Mouse (Mus musculus) frontal cortex, adult 2 months (tissue): ENCODE data around the gene Sh3bp5. TPM values are rescaled to one million over a fixed set of nuclear protein-coding genes. Genes with fewer than 3 reads are reported as not detected.
A peak's percentile ranks its signal among the peaks of the same experiment; 100 is the strongest.

ENCODE experiments used
- DNase-seq, 2 experiments: peaks; one replicate each; pipeline ENCODE4 v3.0.0; 2022; ENCODE audit warnings: low spot score in 1 of 2; ENCODE audit errors: extremely low spot score in 1 of 2
- polyA plus RNA-seq: library from polyadenylated mRNA; depleted of rRNA; stranded (reverse); fragments of >200 nt; gene quantifications from 2 replicates; pipeline ENCODE4 v1.2.3, GENCODE M21; 2012

The Sh3bp5 gene
- polyA plus RNA-seq, 1 experiment: 44.0 TPM

DNA sequence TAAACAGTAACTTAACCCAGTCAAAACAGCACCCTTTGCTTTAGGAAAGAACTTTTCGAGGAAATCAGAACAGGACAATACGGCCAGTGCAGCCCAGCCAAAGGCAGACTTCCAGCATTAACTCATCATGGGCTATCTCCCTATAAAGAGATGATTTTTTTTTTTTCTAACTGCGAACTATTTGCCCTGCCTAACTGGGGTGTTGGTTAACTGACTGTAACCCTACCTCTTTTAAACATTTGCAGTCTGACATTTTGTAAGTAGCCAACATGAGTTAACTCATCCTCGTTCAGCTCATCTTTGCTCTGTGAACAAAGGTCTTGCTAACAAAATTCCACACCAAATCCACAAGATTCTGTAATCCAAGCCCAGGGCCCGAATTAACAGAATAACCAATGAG, 1.5 kb downstream of the Sh3bp5 start:
- no peak for DNase-seq

DNA sequence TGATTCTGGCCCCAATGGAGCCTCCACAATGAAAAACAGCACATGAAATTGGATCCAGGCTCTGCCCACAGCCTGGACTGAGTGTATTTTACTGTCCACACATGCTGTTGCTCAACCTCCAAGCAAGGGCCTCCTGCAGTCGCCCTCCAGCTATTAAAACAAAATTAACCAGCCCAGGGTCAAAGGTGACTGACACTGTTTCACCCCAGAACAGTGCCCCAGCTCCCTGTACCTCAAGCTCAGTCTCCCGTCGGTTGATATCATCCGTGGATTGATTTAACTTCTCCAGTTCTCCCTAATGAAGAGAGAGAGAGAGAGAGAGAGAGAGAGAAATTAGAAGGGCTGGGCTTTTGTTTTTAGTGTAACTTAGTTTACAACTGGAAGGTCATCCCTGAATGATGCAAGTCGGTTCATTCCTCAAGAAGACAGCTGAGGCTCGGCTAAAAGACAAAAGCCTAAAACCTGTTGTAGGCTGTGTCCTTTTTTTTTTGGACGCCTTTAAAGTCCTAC, 2.0 kb downstream of the Sh3bp5 start:
- DNase-seq: no peak

DNA sequence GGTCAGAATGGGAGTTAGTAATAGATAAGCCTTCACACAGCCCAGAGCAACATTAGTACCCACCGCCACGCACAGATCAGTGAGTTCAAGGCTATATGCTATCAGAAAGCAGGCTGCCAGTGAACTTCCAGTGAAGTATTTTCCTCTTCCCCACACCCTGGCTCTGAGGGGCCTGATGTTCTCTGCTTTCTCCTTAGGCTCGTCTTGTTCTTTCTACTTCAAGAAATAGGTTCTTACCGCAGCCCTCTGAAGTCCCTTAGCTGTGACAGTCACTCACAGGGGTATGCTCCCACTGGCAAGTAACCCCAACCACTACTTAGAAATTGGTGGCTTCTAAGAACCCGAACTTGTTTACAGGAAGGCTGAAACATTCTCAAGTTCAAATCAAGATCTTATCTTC, 2.8 kb downstream of the Sh3bp5 start:
- DNase-seq: no peak

GRCm38 (mm10) chr14:31432424-31432823, 3.5 kb downstream of the Sh3bp5 start:
- no peak for DNase-seq

GRCm38 (mm10) chr14:31431789-31432330, 4.0 kb downstream of the Sh3bp5 start:
- DNase-seq: no peak

DNA sequence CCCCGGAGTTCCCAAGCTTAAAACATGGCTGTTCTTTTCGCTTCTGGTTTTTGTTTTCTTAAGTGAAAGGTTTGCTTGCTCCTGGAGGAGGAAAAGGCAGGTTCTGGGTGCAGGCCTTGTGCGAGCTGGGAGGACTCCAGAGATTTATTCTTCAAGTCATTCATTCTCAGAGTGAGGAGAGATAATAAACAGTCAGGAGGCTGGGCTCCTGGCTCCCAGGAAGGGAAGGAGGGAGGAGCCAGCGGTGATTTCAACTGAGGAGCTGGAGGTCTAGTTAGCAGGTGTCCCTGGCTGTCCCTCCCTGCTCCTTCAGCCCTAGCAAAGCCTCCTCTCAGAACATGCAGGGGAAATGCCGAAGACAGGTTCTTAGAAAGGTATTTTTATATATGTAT, 6.9 kb downstream of the Sh3bp5 start:
- no peak for DNase-seq

- peak; percentile 75 to 86 for DNase-seq
Observed at GRCm38 (mm10) chr14:31428211-31429003, 7.5 kb downstream of the Sh3bp5 start.

- DNase-seq: peak; percentile 47 to 87
Observed at GRCm38 (mm10) chr14:31422961-31423791, 12.7 kb downstream of the Sh3bp5 start.

DNA sequence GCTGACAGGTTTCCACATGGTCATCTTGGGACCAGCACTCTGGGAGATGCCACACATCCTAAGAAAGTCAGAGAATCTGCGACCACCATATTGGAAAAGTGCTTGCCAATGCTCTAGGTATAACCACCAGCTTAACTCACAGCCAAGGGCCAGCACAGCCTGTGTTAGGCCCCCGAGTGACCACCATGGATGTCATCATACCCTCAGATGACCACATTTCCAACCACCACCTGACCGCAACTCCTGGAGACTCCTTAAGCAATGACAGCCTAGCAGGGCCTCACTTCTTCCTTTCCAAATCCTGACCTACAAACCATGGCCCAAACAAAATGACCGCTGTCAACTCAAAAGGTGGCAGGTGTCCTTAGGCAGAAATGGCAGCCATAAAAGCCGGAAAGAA, 13.5 kb downstream of the Sh3bp5 start:
- DNase-seq: no peak

DNA sequence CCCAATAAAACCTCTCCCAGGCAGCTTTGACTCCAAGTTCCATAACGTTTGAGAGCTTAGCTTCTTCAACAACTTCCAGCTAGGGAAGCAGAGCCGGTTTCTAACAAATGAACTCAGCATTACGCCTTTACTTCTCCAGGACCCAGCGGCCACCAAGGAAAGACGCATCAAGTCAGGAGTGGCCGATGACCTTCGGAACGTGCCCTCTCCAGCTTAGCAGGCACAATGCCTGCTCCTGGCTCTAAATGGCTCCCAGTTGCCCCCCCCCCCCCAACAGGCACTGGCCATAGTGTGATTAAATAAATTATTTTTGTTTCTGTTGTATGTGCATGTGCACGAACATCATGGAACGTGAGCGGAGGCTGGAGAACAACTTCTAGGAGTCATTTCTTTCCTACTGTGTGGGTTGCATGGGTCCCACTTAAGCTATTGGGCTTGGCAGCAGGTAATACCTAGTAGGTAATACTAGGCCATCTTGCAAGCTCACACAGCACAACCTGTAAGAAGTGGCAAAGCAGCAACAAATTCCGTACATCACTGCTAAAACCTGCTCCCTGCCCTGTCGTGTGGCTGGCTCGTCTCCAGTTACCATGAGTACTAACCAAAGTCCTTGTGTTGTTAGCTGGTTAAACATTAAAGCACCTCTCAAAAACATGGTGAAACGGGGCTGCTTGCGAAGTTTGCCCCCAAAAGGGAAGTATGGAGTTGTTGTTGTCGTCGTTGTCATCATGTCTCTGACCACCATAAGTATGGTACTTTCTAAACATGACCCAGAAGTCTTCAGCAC, 14.2 kb downstream of the Sh3bp5 start:
- no peak for DNase-seq

DNA sequence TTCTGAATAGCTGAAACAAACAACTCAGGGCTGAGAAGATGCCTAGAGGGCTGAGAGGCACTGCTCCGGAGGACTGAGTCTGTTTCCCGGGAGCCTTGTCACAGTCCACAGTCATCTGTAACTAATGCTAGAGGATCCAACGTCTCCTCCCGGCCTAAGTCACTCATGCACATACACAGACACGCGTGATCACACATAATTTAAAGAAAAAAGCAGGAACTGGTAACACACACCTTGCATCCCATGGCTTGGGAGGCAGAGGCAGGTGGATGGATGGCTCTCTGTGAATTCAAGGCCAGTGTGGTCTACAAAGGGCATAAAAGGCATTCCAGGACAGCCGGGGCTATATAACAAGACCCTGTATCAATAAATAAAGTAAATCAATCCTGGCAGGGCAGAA, 14.9 kb downstream of the Sh3bp5 start:
- DNase-seq: no peak

DNA sequence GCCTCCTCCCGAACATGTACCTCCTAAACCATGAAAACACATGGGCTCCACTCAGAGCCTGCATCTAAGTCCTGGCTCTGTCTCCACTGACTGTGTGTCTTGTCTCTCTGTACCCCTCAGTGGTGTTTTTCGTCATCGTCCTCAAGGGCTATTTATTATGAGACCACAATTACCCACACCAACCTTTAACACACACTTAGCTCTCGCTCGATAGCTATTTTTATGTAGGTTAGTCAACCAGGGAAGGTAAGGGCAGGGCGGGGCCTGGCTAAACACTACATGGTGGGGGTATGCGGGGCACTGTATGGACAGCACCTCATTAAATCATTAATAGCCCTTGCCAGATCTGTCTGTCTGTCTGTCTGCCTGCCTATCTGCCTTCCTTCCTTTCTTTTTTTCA, 15.3 kb downstream of the Sh3bp5 start:
- no peak for DNase-seq

DNA sequence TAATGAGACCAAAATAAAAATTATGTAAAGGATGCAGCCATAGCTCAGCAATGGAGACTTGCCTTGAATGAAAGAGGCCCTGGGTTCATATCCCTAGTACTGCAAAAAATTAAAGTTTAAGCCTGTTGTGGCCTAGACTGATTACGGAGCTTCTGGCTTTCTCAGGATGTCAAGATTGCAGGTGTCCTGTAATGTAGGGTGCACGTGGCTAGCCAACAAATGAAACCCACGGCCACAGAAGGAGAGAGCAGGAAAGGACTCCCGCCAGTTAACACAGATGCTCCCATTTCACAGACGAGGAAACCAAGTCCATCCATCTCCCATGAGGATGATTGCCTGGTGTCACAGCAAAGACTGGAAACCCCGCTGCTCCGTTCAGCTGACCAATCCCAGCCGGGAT, 15.7 kb downstream of the Sh3bp5 start:
- DNase-seq: no peak

GRCm38 (mm10) chr14:31419279-31419678, 16.6 kb downstream of the Sh3bp5 start:
- no peak for DNase-seq

DNA sequence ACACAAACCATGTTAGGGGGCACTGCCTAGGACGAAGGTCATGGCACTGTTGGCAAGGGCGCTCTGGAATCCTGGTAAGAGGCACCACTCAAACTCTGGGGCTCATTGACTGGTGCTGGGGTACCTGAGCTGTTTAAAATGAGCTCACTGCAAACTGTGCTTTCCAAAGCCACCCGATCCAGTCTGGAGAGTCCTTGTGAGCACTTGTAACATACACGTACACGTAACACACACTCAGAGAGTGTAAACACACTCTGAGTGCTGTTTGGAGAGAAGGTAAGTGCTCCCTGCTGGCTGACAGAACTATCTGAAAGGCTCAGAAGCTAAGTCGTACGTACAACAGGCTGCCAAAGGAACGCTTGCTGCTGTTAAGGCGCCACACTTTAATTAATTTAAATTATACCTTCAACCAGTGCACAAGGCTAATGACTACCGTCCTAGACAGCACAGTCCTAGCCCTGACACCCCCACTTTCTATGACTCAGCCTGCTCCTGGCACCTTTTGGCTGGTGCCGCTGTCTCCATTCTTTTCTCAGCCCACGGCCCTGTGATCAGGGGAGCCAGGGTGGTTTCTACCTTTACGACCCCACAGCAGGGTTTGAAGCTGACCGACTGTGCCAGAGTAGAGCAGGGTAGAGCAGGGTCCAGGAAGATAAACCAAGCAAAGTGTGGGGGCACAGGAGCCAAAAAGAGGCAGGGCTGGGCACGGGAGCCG, 18.9 kb downstream of the Sh3bp5 start:
- DNase-seq: no peak

- no peak for DNase-seq
Observed at GRCm38 (mm10) chr14:31416411-31416810, 19.5 kb downstream of the Sh3bp5 start.

- DNase-seq: no peak
Observed at GRCm38 (mm10) chr14:31414967-31415376, 20.9 kb downstream of the Sh3bp5 start.

- DNase-seq: no peak
Observed at GRCm38 (mm10) chr14:31414235-31414966, 21.5 kb downstream of the Sh3bp5 start.

DNA sequence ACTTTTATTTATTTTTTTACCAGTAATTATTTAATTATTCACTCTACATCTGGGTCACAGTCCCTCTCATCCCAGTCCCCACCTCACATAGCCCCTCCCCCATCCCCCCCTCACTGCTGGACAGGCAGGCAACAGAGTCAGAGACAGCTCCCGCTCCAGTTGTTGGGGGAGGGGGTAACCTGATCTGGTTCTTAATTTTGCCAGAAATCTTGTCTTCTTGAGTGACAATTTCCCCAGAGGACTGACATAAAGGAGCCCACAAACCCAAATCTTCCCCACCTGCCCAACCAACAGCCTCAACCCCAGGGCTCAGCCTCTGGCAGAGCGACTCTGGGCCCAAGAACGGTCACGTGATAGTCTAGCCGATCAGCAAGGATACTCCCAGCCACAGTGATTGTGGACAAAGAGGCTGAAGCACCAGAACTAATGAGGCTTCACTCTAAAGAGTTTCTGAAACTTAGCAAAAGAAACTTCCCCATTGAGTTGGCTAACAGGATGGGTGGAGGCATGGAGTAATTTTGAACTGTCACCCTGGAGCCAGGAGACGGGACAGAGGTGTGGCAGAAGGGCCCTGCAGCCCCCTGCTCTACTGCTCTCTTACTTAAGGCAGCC, 22.3 kb downstream of the Sh3bp5 start:
- DNase-seq: no peak
